15 mouse cellular contexts compared by ENCODE assay signal in the genomic region with DNA sequence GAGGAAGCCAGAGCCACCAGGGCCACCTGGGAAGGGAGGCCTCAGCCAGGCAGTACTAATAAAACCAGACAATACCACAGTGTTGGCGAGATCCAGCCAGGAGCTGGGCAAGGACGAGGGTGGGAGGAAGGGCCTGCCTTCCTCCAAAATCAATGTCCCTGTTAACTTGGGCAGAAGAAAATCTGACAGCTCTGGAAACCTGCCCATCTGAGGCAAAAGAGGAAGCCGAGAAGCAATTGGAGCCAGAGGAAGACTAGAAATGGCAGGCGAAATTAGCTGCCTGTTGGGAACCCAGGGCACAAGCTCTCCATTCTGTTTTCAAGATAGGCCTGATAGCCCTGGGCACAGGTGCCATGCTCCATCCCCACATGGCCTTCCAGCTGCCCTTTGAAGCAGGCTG.
DNase-seq lines count a peak whose midpoint lies in the region; ATAC-seq and TF ChIP-seq lines count a peak whose summit lies in the region.
"Had no signal": no experiment of that assay in that cellular context is flagged by ENCODE, and none has a peak within 500 bp of the region (broad histone marks: within the 10 kb centered on the region; RNA-seq: fewer than 3 reads in every experiment).

No protein-coding gene starts in this region.

- H3K27ac ChIP-seq in kidney, embryonic 14.5 days (ENCODE audit: low read depth, low read length), result no peak overlapping the region
- no peak overlapping the region for H3K27ac ChIP-seq in MEL (ENCODE audit: control insufficient read depth, low read depth, low read length)
- H3K27ac ChIP-seq: heart, embryonic 15.5 days; lung, embryonic 15.5 days; neural tube, embryonic 13.5 days had no signal

- no peak for TF ChIP-seq CTCF in MEL (IDR thresholded peaks at IDR 0.05 in 2 of 3, conservative IDR thresholded peaks at IDR 0.05 in 1 of 3; ENCODE audit: control insufficient read depth in 1 of 3, insufficient read depth in 1 of 3, low read depth in 2 of 3, low read length in 3 of 3, poor library complexity in 1 of 3, severe bottlenecking in 1 of 3)

- H3K79me2 ChIP-seq in MEL (ENCODE audit: control insufficient read depth, insufficient read depth, low read length, poor library complexity), result no peaks in the 10 kb centered on the region

- H3K9me3 ChIP-seq in kidney, embryonic 14.5 days (ENCODE audit: control insufficient read depth, low read length), result no peaks in the 10 kb centered on the region
- no peaks in the 10 kb centered on the region for H3K9me3 ChIP-seq in MEL (replicated peaks; ENCODE audit: insufficient read depth, low read length)
- H3K9me3 ChIP-seq: G1E; heart, embryonic 15.5 days; lung, embryonic 15.5 days; neural tube, embryonic 13.5 days had no signal

- peak; percentile 40 for DNase-seq in kidney, adult 11 months
- DNase-seq in MEL (ENCODE audit: low read depth, low spot score), result peak; percentile 40
- DNase-seq in Muller cell, postnatal 12 days (ENCODE audit: inconsistent ontology term), result peak; percentile 86
- DNase-seq in cerebellum, adult 9-10 months, result peak; percentile 97
- no peak for DNase-seq in heart, postnatal 36 days
- DNase-seq: adrenal gland, postnatal 10 days; heart, adult 18-20 months; kidney, postnatal 10 days had no signal

- TF ChIP-seq RAD21 in MEL (IDR thresholded peaks at IDR 0.05; ENCODE audit: low read depth, low read length), result no peak

- H3K36me3 ChIP-seq in kidney, embryonic 14.5 days (ENCODE audit: control insufficient read depth, insufficient read depth, low read length), result no peaks in the 10 kb centered on the region
- peaks cover 0 to 7% of the 10 kb centered on the region in 2 experiments; a peak in 2 of 4 replicates for H3K36me3 ChIP-seq in MEL (ENCODE audit: control insufficient read depth in 1 of 2, insufficient read depth in 2 of 2, low read length in 2 of 2)
- H3K36me3 ChIP-seq: heart, embryonic 15.5 days; lung, embryonic 15.5 days; neural tube, embryonic 13.5 days had no signal

- no peak for TF ChIP-seq EP300 in MEL (IDR thresholded peaks at IDR 0.05; ENCODE audit: low read depth in 1 of 2, low read length in 2 of 2)

- no peak for ATAC-seq in kidney, embryonic 14.5 days (ENCODE audit: low FRiP score, low TSS enrichment)
- no peak for ATAC-seq in erythroid progenitor cell, adult 5-6 weeks (replicated peaks; ENCODE audit: low FRiP score, poor library complexity, severe bottlenecking)

- 90% methylated on average over 4 of the region's 4 CpGs for WGBS in kidney, embryonic 14.5 days

- no peak overlapping the region for H3K4me2 ChIP-seq in kidney, embryonic 14.5 days (replicated peaks; ENCODE audit: low read depth, low read length)
- H3K4me2 ChIP-seq: heart, embryonic 15.5 days; liver, embryonic 11.5 days; lung, embryonic 15.5 days; neural tube, embryonic 13.5 days had no signal

- no peaks in the 10 kb centered on the region for H3K27me3 ChIP-seq in kidney, embryonic 14.5 days (ENCODE audit: control insufficient read depth, insufficient read depth, low read length)
- H3K27me3 ChIP-seq in MEL (ENCODE audit: control insufficient read depth in 1 of 2, insufficient read depth in 2 of 2, low read length in 2 of 2), result no peaks in the 10 kb centered on the region
- H3K27me3 ChIP-seq: heart, embryonic 15.5 days; lung, embryonic 15.5 days; neural tube, embryonic 13.5 days had no signal

- no peaks in the 10 kb centered on the region for H3K4me1 ChIP-seq in kidney, embryonic 14.5 days (ENCODE audit: control insufficient read depth, insufficient read depth, low read length)
- H3K4me1 ChIP-seq in MEL (ENCODE audit: control insufficient read depth in 1 of 2, insufficient read depth in 2 of 2, low read length in 2 of 2), result peaks cover 2 to 6% of the 10 kb centered on the region in 2 experiments; a peak in 2 of 4 replicates
- H3K4me1 ChIP-seq: heart, embryonic 15.5 days; lung, embryonic 15.5 days; neural tube, embryonic 13.5 days had no signal

- no peak overlapping the region for H3K4me3 ChIP-seq in kidney, embryonic 14.5 days (ENCODE audit: low read length)
- H3K4me3 ChIP-seq in MEL (ENCODE audit: control insufficient read depth in 1 of 2, insufficient read depth in 1 of 2, low read depth in 2 of 2, low read length in 2 of 2), result no peak overlapping the region
- H3K4me3 ChIP-seq: heart, embryonic 15.5 days; lung, embryonic 15.5 days; neural tube, embryonic 13.5 days had no signal

- H3K9ac ChIP-seq in kidney, embryonic 14.5 days (ENCODE audit: low read depth, low read length), result no peak overlapping the region
- no peak overlapping the region for H3K9ac ChIP-seq in MEL (ENCODE audit: control insufficient read depth, low read depth, low read length, poor library complexity, severe bottlenecking)
- H3K9ac ChIP-seq: heart, embryonic 15.5 days; lung, embryonic 15.5 days; neural tube, embryonic 13.5 days had no signal

- no peak for TF ChIP-seq POLR2A in MEL (IDR thresholded peaks at IDR 0.05; ENCODE audit: control insufficient read depth in 1 of 2, insufficient read depth in 1 of 2, low read depth in 1 of 2, low read length in 2 of 2, poor library complexity in 1 of 2)

- intact Hi-C loops in heart, postnatal 36 days (cut with DNase I), result no loop called here

TF ChIP-seq in MEL, 35 proteins besides CTCF, POLR2A, EP300 and RAD21:
- no peak for TF ChIP-seq ZKSCAN1 (IDR thresholded peaks at IDR 0.05; ENCODE audit: low read depth, low read length)
- TF ChIP-seq SIN3A (IDR thresholded peaks at IDR 0.05; ENCODE audit: low read length), result no peak
- TF ChIP-seq RCOR1 (IDR thresholded peaks at IDR 0.05; ENCODE audit: low read depth, low read length), result peak; percentile 75; the same call in 1 of the 2 replicates
- TF ChIP-seq CHD1 (IDR thresholded peaks at IDR 0.05; ENCODE audit: low read depth, low read length), result no peak

Comparison
In these comparisons a context has a peak if more than half of its experiments do, and no peak if none do; other contexts are left out.
1. DNase-seq: peak in kidney, adult 11 months (single experiment), MEL (single experiment), Muller cell, postnatal 12 days (single experiment) and cerebellum, adult 9-10 months (single experiment); none in heart, postnatal 36 days (0 of 2).